Mouse (Mus musculus): ENCODE measurements at regions not wholly inside any gene's neighbourhood (a gene's known extent, or its start where the extent isn't known, plus 50 kb on each side); places are given as distances from the start of the nearest gene placed in this dataset.
"Not testable (repeated sequence)": the region's sequence is repeated elsewhere in the genome, so short reads cannot be mapped to it uniquely, and the experiment has no call there.

DNA sequence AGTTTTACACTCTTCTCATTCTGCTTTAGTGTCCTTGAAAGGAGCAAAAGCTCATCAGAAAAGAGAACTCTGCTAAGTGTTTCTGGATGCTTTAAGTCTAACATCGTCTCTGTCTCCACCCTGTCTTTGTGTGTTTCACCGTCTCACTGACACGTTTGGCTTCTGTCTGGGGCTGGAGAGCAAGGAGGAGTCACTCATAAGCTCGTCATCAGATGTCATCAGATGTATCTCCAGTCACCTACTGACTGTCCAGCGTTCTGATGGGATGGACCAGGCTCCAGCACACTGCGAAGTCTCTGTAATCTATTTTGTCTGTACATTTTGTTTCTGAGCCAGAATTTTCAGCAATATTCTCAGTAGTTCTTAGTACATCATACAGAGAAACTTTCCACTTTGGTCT, 283.4 kb upstream of the Arglu1 start:
- DNase-seq = no peak

GRCm38 (mm10) chr8:8973334-8973733, 283.0 kb upstream of the Arglu1 start:
- DNase-seq = no peak

DNA sequence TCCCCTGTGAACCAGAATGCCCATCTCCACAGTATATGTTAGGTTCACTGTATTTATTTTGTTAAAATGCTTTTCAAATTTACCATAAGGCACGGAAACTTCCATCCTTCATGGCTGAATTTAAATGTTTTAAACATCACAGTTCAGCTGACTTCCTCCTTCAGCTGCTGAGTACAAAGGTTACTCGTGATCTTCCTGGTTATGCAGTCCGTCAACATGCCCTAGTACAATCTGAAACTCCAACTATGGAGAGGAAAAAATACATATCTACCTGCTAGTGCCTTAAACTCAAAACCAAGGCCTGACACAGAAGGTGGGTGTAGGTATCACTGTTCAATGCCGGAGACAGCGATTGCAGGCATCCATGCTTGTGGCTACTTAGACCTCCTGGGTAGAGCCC, 280.5 kb upstream of the Arglu1 start:
- no peak for DNase-seq

- no peak for DNase-seq
Measured at GRCm38 (mm10) chr8:8970346-8970745, 280.0 kb upstream of the Arglu1 start.

- peak; percentile 48 for DNase-seq
Measured at GRCm38 (mm10) chr8:8969112-8969950, 279.0 kb upstream of the Arglu1 start.

DNA sequence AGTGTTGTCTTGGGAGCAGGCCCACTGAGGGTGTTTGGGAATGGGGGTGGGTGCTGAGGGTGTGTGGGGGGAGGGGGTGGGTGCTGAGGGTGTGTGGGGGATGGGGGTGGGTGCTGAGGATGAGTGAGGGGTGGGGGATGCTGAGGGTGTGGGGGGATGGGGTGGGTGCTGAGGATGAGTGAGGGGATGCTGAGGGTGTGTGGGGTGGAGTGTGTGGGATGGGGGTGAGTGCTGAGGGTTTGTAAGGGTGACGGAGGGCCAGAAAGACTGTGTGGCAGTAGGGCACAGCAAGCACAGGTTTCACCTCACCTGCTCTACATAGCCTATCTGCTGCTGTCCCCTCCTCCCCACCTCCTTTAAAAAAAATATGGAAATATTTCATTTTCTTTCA, 276.3 kb upstream of the Arglu1 start:
- no peak for DNase-seq

DNA sequence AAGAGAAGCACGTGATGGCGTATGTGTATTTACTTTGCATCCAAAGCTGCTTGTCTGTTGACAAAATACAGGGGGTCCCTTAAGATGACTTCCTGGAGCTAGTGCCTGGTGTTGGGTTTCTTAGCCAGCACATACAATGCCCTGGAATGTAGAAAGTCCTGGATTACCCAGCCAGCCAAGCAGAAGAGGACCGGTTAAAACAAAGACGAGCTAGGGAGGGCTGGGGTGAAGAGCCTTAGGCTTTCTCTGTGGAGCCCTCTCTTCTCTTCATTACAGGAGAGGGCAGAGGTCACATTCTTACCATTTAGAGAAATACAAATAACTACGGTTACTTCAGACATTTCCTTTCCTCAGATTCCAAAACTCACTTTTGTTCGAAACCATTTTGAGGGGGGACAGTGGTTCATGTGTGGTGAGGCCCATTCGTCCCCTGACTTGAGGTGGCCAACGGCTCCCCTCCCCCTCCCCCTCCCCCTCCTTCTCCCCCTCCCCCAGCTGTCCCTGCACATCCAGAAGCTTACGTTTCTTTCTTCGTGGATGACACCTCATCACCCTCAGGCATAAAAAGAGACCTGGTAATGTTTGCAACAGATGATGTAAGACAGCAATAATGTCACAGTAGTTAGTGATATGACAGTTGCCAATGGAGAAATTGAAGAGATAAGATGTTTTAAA, 275.8 kb upstream of the Arglu1 start:
- no peak for DNase-seq

DNA sequence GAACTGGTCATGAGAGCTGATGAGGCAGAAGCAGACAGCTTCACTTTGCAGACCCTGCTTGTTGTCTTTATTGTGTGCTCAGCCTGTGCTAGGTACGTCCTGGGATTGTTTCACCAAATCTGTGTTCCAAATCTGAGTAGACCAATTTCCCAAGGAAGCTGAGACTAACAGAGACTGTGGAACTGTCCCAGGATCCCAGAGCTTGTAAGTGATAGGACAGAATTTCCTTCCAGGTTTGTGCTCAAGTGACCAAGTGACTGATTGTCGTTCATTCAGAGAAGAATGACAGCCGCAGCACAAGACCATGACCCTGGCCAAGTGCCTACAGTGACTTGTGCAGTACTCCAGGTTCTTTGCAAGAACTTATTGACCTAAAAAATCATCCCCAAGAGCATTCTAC, 269.9 kb upstream of the Arglu1 start:
- DNase-seq = no peak

- no peak for DNase-seq
Measured at GRCm38 (mm10) chr8:8959787-8960093, 269.4 kb upstream of the Arglu1 start.

- DNase-seq = peak; percentile 33
Measured at GRCm38 (mm10) chr8:8959021-8959786, 268.9 kb upstream of the Arglu1 start.

- not testable (repeated sequence) for DNase-seq
Measured at GRCm38 (mm10) chr8:8958140-8958539, 267.8 kb upstream of the Arglu1 start.

- DNase-seq = peak; percentile 17
Measured at GRCm38 (mm10) chr8:8952212-8952611, 261.9 kb upstream of the Arglu1 start.

- no peak for DNase-seq
Measured at GRCm38 (mm10) chr8:8951186-8951585, 260.9 kb upstream of the Arglu1 start.

DNA sequence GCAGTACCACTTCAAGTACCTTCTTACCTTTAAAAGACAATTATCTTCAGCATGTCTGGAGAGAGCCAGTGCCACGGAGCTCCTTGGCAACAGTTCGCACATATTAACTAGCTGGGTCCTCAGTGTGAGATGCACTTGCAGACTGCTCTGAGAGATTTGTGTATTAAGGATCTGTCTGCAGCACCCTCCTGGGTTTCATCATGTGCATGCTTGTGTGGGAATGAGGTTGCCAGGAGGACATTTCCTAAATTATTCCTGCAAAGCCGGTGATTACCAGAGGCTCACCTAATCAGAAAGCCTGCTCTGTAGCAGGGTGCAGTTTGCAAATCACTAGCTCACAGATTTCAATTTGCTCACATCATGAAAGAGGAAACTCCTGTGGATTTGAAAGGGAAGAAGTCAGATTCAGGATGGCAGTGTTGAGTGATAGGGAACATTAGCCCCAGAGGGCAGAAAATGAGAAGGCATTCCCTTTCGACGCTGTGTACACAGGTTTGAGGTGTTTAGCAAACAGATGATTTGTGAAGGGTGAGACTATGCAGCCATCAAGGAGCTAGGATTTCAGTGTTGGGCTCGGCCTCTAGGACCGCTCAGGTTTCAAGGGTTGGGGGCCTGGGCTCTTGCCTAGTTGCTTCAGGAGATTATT, 257.3 kb upstream of the Arglu1 start:
- no peak for DNase-seq

GRCm38 (mm10) chr8:8942991-8943390, 252.7 kb upstream of the Arglu1 start:
- DNase-seq = no peak

DNA sequence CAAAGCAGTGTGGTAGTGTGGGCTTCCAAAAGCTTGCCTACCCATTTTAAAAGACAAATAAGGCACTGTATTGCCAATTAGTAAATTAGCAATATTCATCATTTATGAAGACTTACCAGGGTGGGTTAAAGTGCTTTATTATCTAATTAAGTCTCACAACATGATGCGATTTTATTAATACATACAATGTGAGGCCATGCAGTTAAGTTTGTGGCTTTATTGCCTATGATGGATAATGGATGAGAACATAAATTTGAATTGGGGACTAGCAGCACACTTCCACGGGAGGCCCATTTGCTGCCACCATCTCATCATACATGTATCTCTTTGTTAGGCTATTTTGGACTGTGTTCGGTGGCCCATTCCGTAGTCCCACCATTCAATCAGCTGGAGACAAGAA, 250.6 kb upstream of the Arglu1 start:
- no peak for DNase-seq

- DNase-seq = no peak
Measured at GRCm38 (mm10) chr8:8938536-8938935, 248.2 kb upstream of the Arglu1 start.

DNA sequence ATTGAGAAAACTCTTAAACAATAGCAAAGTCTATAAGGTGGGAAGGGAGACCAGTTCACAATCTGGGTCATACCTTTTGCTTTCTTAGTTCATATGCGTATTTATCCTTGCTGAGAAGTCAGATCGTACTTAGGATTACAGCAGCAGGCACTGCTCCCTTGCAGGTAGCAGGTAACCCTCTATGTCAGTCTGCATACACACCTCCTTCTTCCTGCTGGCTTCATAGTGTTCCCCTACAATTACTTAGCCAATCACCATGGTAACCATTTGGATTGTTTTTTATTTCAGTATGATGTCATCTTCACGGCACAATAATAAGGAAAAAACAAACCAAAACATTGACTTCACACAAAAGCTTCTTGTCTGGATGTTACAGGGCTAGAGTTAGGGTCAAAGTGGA, 242.1 kb upstream of the Arglu1 start:
- DNase-seq = no peak

GRCm38 (mm10) chr8:8931746-8932145, 241.4 kb upstream of the Arglu1 start:
- no peak for DNase-seq

DNA sequence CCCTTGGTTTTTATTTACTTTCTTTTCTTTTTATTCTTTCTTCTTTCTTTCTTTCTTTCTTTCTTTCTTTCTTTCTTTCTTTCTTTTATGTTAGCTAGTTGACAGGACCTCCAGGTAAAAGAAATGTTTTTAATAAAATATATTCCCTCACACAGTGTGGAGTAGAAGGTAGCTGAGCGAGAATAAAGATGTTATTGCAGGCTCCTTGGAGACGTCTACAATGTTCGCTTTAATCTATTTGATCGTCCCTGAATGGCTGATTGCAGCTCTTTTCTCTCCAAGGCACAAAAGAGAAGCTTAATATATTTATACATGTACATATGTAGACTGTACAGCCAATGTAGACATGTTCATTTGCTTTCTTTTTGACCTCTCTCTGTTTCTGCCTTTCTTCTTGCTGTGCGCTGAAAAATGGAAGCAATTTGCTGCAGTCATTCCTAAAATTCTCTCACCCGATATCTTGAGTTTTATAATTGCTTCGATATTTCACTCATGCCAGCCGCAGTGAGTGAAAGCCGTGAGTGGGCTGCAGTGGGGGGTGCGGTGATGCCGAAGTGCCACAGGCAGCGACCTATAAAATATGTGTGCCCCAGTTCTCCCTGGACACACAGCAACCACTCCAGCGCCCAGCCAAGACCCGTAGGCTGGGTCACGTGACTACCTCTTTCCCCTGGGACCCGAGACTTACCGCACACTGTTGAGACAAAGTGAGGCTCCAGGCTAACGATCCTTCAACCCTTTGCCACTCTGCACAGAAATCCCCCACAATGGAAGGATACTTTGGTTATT, 237.9 kb upstream of the Arglu1 start:
- no peak for DNase-seq

DNA sequence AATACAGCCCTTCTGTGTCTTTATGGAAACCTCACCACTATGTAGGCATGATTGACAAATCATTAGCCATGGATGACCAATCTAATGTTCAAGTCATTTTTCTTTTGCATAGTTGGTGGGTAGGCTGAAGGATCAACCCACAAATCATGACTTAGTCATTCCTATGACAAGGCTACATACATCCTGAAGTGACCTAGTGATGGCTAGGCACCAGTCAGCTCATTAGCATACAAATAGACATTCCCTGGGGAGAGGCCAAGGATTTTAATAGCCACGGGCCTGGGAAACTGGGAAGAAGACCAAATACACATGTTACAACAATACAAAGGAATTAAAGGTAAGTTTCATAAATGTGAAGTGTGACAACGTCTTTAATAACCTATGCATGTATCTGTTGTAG, 231.1 kb upstream of the Arglu1 start:
- DNase-seq = no peak
